Mouse (Mus musculus): ENCODE measurements at regions not wholly inside any gene's neighbourhood (a gene's known extent, or its start where the extent isn't known, plus 50 kb on each side); places are given as distances from the start of the nearest gene placed in this dataset.

DNA sequence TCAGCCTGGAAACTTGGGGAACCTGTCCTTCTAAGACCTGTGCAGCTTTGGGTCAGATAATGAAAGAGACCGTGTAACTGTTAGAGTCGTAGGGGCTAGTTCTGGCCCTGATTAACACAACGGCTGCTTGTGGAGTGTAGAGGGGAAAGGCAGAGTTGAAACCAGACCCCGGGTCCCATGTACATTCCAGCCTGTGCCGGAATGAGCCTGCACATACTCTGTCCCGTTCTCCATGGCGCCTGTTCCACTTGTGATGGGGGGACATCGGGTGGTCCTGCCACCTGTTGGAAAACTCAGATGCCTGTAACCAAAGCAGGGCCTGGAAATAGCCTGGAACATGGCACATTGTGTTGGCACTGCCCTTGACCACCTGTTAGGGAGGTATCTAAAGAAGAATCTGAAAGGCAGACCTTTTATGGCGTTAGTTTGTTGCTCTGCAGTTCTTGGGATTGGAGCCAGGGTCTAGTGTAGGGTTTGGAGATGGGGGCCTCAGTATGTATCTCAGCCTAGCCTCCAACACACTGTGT lies 61.7 kb downstream of the Dlk1 start:
- no peaks in the 10 kb centered on the region for H3K27me3 ChIP-seq (replicated peaks; ENCODE audit: control insufficient read depth, insufficient read depth, low read length)
- no peak overlapping the region for H3K9ac ChIP-seq (ENCODE audit: low read length)
- WGBS = 95% methylated on average over 9 of the region's 9 CpGs
- no peak for ATAC-seq
- no peak for DNase-seq (ENCODE audit: low spot score)
- H3K9me3 ChIP-seq (replicated peaks; ENCODE audit: control insufficient read depth, low read length) = no peaks in the 10 kb centered on the region
- no peak overlapping the region for H3K4me2 ChIP-seq (ENCODE audit: low read length)
- no peak overlapping the region for H3K27ac ChIP-seq (ENCODE audit: low read depth, low read length)
- no peak overlapping the region for H3K4me3 ChIP-seq (ENCODE audit: low read depth, low read length)
- H3K4me1 ChIP-seq (ENCODE audit: control insufficient read depth, insufficient read depth, low read length) = peaks cover 12% of the 10 kb centered on the region
- H3K36me3 ChIP-seq (ENCODE audit: control insufficient read depth, insufficient read depth, low read length) = no peaks in the 10 kb centered on the region

All from forebrain, embryonic 14.5 days (tissue).